Mouse (Mus musculus) hematopoietic multipotent progenitor cell, adult 10-12 weeks (in vitro differentiated cells): ENCODE results near the gene Lyg1. TPM values are rescaled to one million over a fixed set of nuclear protein-coding genes. Genes with fewer than 3 reads are reported as not detected.

Source experiments
- polyA plus RNA-seq: library from polyadenylated mRNA; stranded (reverse); fragments of >175 nt; gene quantifications from 2 replicates; pipeline ENCODE4 v1.2.3, GENCODE M21; 2012; ENCODE audit warnings: low replicate concordance

The Lyg1 gene
- not detected in 2 replicates for polyA plus RNA-seq

GRCm38 (mm10) chr1:37957659-37958058 is at the start of gene Lyg1:
Lyg1 (minus strand) TSS chr1:37957759.

GRCm38 (mm10) chr1:37997867-37998266 is 40.3 kb upstream of the Lyg1 start, which contains the start of the genes Txndc9 and Eif5b:
Txndc9 (minus strand) TSS chr1:37997893.
Eif5b (plus strand) TSS chr1:37998010.

GRCm38 (mm10) chr1:37916393-37916792 is 41.2 kb downstream of the Lyg1 start, which contains the start of gene Lyg2:
Lyg2 (minus strand) TSS chr1:37916493.

Other genes starting within 250 kb of the Lyg1 start
- 0.54 and 1.5 TPM in 2 replicates for gene 2010300C02Rik, start 237.7 kb downstream of the Lyg1 start, polyA plus RNA-seq
- gene Tsga10, start 91.3 kb downstream of the Lyg1 start, polyA plus RNA-seq, result 0.11 and 0.65 TPM in 2 replicates
- 0.29 and 0.51 TPM in 2 replicates for gene Lipt1, start 86.0 kb downstream of the Lyg1 start, polyA plus RNA-seq
- gene Mitd1, start 67.3 kb downstream of the Lyg1 start, polyA plus RNA-seq, result 1.6 and 5.1 TPM in 2 replicates
- gene Mrpl30, start 67.3 kb downstream of the Lyg1 start, polyA plus RNA-seq, result 5.9 and 27.6 TPM in 2 replicates
- not detected in 2 replicates for gene Lyg2, start 41.3 kb downstream of the Lyg1 start, polyA plus RNA-seq
- 1.3 and 4.9 TPM in 2 replicates for gene Txndc9, start 40.1 kb upstream of the Lyg1 start, polyA plus RNA-seq
- gene Eif5b, start 40.3 kb upstream of the Lyg1 start, polyA plus RNA-seq, result 22.5 and 26.8 TPM in 2 replicates
- 6.3 and 9.0 TPM in 2 replicates for gene Rev1, start 172.0 kb upstream of the Lyg1 start, polyA plus RNA-seq